Mouse (Mus musculus): ENCODE data around the gene Parva. TPM values are rescaled to one million over a fixed set of nuclear protein-coding genes. Genes with fewer than 3 reads are reported as not detected.
A peak's percentile ranks its signal among the peaks of the same experiment; 100 is the strongest.

Gene Parva
- polyA plus RNA-seq, 1 experiment from 2014 or later: 83.3 TPM

DNA sequence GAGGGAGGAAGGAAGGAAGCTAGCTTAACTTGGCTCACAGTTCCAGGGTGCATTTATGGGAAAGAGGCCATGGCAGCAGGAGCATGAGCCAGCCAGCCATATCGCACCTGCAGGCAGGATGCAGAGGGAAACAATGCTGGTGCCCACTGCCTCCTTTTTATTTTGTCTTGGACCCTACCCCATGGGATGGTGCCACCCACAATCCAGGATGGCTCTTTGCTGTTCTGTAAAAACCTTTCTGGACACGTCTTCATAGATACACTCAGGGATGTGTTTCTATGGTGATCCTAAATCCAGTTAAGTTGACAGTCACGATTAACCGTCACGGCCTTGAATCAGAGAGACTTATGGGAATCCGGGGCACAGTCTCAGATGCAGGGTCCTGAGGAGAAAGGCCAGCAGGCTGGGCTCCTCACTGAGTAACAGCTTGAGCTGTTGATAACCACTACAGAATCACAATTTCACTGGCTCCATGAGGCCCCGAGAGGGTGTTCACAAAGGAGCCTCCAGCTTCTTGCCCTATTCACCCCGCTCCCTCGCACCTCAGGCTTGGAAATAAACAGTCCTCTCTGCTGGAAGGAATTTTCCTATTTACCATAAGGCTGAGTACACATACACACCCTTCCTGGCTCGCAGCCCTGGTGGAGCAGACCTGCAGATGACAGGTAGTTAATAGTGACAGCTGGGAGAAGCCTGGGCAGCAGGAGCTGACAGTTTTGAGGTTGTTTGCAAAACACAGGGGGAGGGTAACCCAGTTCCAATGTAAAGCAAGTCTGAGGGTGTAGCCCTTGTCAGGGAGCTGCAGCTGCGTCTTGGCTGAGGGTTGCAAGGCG, 17.1 kb downstream of the Parva start:
- Histone ChIP-seq H3K4me3 (ENCODE audit: low read depth, low read length) (no peak overlapping the region), H3K4me1 (ENCODE audit: control insufficient read depth, insufficient read depth, low read length) (peaks cover 52% of the 10 kb centered on the region), H3K9me3 (replicated peaks; ENCODE audit: control insufficient read depth, low read length) (no peaks in the 10 kb centered on the region), H3K4me2 (peak overlapping the region; percentile 52), H3K27me3 (ENCODE audit: control insufficient read depth, insufficient read depth, low read length) (no peaks in the 10 kb centered on the region), H3K9ac (ENCODE audit: low read depth, low read length) (no peak overlapping the region), H3K27ac (ENCODE audit: low read depth, low read length) (peak overlapping the region; percentile 29; the same call in 1 of the 2 replicates), H3K36me3 (ENCODE audit: control insufficient read depth, insufficient read depth, low read length) (0 out of 2 replicates have a peak, but pooled peaks cover 2% of the 10 kb centered on the region)
- peak; percentile 42; the same call in 1 of the 2 replicates for ATAC-seq (replicated peaks; ENCODE audit: insufficient number of reproducible peaks, low FRiP score, low TSS enrichment)
- 31% methylated on average over 12 of the region's 12 CpGs for WGBS (ENCODE audit: insufficient replicate concordance)

DNA sequence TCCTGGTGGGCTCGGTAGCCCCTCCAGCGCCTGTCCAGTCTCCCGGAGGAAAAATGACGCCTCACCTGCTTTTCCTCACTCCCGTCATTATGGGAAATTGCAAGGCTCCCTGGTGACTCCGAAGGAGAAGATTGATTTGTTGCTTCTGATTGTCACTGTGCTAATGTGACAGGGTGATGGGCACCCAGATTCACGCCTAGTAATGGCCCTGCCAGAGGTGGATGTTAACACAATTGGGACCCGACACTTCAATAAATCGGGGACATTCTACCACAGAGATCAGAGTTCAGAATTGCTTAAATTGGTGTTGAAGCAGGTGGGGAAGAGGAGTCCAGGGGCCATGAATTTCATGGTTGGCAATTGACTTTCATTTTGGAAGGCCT, 17.7 kb downstream of the Parva start:
- no peak overlapping the region for H3K4me3 ChIP-seq (ENCODE audit: low read depth, low read length)
- no peak for ATAC-seq (replicated peaks; ENCODE audit: insufficient number of reproducible peaks, low FRiP score, low TSS enrichment)
- H3K4me2 ChIP-seq: peak overlapping the region; percentile 52
- H3K9ac ChIP-seq (ENCODE audit: low read depth, low read length): no peak overlapping the region
- H3K4me1 ChIP-seq (ENCODE audit: control insufficient read depth, insufficient read depth, low read length): peaks cover 52% of the 10 kb centered on the region
- H3K36me3 ChIP-seq (ENCODE audit: control insufficient read depth, insufficient read depth, low read length): 0 out of 2 replicates have a peak, but pooled peaks cover 2% of the 10 kb centered on the region
- WGBS (ENCODE audit: insufficient replicate concordance): 35% methylated on average over 9 of the region's 9 CpGs
- H3K27ac ChIP-seq (ENCODE audit: low read depth, low read length): 0 out of 2 replicates have a peak overlapping the region, but pooled peaks have one; percentile 29
- no peaks in the 10 kb centered on the region for H3K27me3 ChIP-seq (ENCODE audit: control insufficient read depth, insufficient read depth, low read length)
- no peaks in the 10 kb centered on the region for H3K9me3 ChIP-seq (replicated peaks; ENCODE audit: control insufficient read depth, low read length)

DNA sequence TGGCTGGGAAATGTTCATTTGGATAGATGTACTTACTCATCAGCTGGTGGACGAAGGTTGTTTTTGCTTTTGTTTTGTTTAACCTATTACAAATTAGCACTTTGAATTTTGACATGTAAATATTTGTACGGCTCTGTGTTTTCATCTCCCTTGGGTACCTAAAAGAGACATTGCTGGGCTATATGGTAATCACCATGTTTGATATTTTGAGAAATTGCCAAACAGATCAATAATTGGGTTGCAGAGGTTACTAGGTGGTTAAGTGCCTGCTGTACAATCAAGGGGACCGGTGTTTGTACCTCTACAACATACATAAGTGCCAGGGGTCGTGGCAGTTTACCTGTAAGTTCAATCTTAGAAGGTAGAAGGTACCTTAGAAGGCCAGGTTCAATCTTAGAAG, 19.2 kb downstream of the Parva start:
- H3K9ac ChIP-seq (ENCODE audit: low read depth, low read length): no peak overlapping the region
- H3K9me3 ChIP-seq (replicated peaks; ENCODE audit: control insufficient read depth, low read length): no peaks in the 10 kb centered on the region
- H3K4me2 ChIP-seq: no peak overlapping the region
- no peak for ATAC-seq (replicated peaks; ENCODE audit: insufficient number of reproducible peaks, low FRiP score, low TSS enrichment)
- H3K36me3 ChIP-seq (ENCODE audit: control insufficient read depth, insufficient read depth, low read length): 0 out of 2 replicates have a peak, but pooled peaks cover 2% of the 10 kb centered on the region
- H3K4me1 ChIP-seq (ENCODE audit: control insufficient read depth, insufficient read depth, low read length): peaks cover 40% of the 10 kb centered on the region
- 86% methylated on average over 4 of the region's 4 CpGs for WGBS (ENCODE audit: insufficient replicate concordance)
- no peak overlapping the region for H3K4me3 ChIP-seq (ENCODE audit: low read depth, low read length)
- no peaks in the 10 kb centered on the region for H3K27me3 ChIP-seq (ENCODE audit: control insufficient read depth, insufficient read depth, low read length)
- H3K27ac ChIP-seq (ENCODE audit: low read depth, low read length): no peak overlapping the region

GRCm38 (mm10) chr7:112449954-112450700, 22.8 kb downstream of the Parva start:
- H3K4me3 ChIP-seq (ENCODE audit: low read depth, low read length): no peak overlapping the region
- ATAC-seq (replicated peaks; ENCODE audit: insufficient number of reproducible peaks, low FRiP score, low TSS enrichment): no peak
- H3K4me1 ChIP-seq (ENCODE audit: control insufficient read depth, insufficient read depth, low read length): peaks cover 19% of the 10 kb centered on the region
- H3K27ac ChIP-seq (ENCODE audit: low read depth, low read length): no peak overlapping the region
- no peak overlapping the region for H3K4me2 ChIP-seq
- H3K9ac ChIP-seq (ENCODE audit: low read depth, low read length): no peak overlapping the region
- WGBS (ENCODE audit: insufficient replicate concordance): 77% methylated on average over 8 of the region's 8 CpGs
- 0 out of 2 replicates have a peak, but pooled peaks cover 2% of the 10 kb centered on the region for H3K36me3 ChIP-seq (ENCODE audit: control insufficient read depth, insufficient read depth, low read length)
- H3K9me3 ChIP-seq (replicated peaks; ENCODE audit: control insufficient read depth, low read length): no peaks in the 10 kb centered on the region
- no peaks in the 10 kb centered on the region for H3K27me3 ChIP-seq (ENCODE audit: control insufficient read depth, insufficient read depth, low read length)

DNA sequence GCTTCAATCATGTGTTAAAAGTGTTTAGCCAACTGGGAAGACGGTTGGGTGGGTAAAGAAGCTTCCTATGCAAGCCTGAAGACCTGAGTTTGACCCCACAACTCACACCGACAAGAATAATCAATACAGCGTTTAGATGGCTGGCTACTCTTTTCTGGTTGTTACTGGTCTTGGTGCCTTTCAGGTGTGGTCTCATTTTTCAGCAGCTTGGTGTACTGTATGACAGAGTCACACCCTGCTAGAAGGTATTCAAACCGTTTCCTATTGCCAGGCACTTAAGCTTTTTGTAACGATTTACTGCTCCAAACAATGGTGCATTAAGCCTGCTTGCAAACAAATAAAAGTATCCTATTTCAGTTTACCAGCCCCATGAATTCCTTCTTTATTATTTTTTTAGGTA, 25.2 kb downstream of the Parva start:
- Histone ChIP-seq H3K9ac (ENCODE audit: low read depth, low read length) (no peak overlapping the region), H3K4me2 (no peak overlapping the region), H3K4me3 (ENCODE audit: low read depth, low read length) (no peak overlapping the region), H3K4me1 (ENCODE audit: control insufficient read depth, insufficient read depth, low read length) (peaks cover 24% of the 10 kb centered on the region), H3K36me3 (ENCODE audit: control insufficient read depth, insufficient read depth, low read length) (no peaks in the 10 kb centered on the region), H3K9me3 (replicated peaks; ENCODE audit: control insufficient read depth, low read length) (no peaks in the 10 kb centered on the region), H3K27ac (ENCODE audit: low read depth, low read length) (no peak overlapping the region), H3K27me3 (ENCODE audit: control insufficient read depth, insufficient read depth, low read length) (no peaks in the 10 kb centered on the region)
- 68% methylated on average over 5 of the region's 5 CpGs for WGBS (ENCODE audit: insufficient replicate concordance)
- no peak for ATAC-seq (replicated peaks; ENCODE audit: insufficient number of reproducible peaks, low FRiP score, low TSS enrichment)

- no peak; the same call in 1 of the 2 replicates for ATAC-seq (replicated peaks; ENCODE audit: insufficient number of reproducible peaks, low FRiP score, low TSS enrichment)
Observed at GRCm38 (mm10) chr7:112453805-112454214, 26.5 kb downstream of the Parva start.

DNA sequence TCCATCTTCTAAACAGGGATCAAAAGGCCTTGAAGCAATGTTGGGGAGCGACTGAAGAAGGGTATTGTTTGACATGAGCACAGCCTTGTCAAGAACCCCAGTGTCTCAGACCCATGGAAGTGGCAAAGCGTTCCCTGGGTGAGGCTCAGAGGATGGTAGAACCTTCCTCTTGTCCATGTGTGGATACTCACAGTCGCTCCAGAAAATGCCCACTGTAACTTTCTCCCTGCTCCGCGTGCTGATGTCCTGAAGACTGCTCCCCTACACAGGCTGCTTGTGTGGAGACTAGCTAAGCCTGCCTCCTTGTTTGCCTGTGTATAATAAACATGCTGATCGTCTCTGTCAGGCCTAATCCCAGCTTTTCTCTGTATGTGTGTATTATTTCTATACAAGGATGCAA, 27.1 kb downstream of the Parva start:
- Histone ChIP-seq H3K4me1 (ENCODE audit: control insufficient read depth, insufficient read depth, low read length) (peaks cover 32% of the 10 kb centered on the region), H3K9me3 (replicated peaks; ENCODE audit: control insufficient read depth, low read length) (no peaks in the 10 kb centered on the region), H3K36me3 (ENCODE audit: control insufficient read depth, insufficient read depth, low read length) (no peaks in the 10 kb centered on the region), H3K4me2 (no peak overlapping the region), H3K27ac (ENCODE audit: low read depth, low read length) (peak overlapping the region; percentile 82), H3K9ac (ENCODE audit: low read depth, low read length) (no peak overlapping the region), H3K27me3 (ENCODE audit: control insufficient read depth, insufficient read depth, low read length) (no peaks in the 10 kb centered on the region), H3K4me3 (ENCODE audit: low read depth, low read length) (no peak overlapping the region)
- no peak for ATAC-seq (replicated peaks; ENCODE audit: insufficient number of reproducible peaks, low FRiP score, low TSS enrichment)
- 57% methylated on average over 6 of the region's 6 CpGs for WGBS (ENCODE audit: insufficient replicate concordance)

More at GRCm38 (mm10) chr7:112453805-112454214, 26.5 kb downstream of the Parva start:
- H3K27me3 ChIP-seq (ENCODE audit: control insufficient read depth, insufficient read depth, low read length): no peaks in the 10 kb centered on the region
- H3K36me3 ChIP-seq (ENCODE audit: control insufficient read depth, insufficient read depth, low read length): no peaks in the 10 kb centered on the region
- H3K9me3 ChIP-seq (replicated peaks; ENCODE audit: control insufficient read depth, low read length): no peaks in the 10 kb centered on the region
- no peak overlapping the region for H3K4me3 ChIP-seq (ENCODE audit: low read depth, low read length)
- WGBS (ENCODE audit: insufficient replicate concordance): 6% methylated on average over 3 of the region's 3 CpGs
- H3K4me1 ChIP-seq (ENCODE audit: control insufficient read depth, insufficient read depth, low read length): peaks cover 31% of the 10 kb centered on the region
- peak overlapping the region; percentile 82 for H3K27ac ChIP-seq (ENCODE audit: low read depth, low read length)
- no peak overlapping the region for H3K4me2 ChIP-seq
- 0 out of 2 replicates have a peak overlapping the region, but pooled peaks have one; percentile 43 for H3K9ac ChIP-seq (ENCODE audit: low read depth, low read length)

GRCm38 (mm10) chr7:112454951-112455350, 27.6 kb downstream of the Parva start:
- no peaks in the 10 kb centered on the region for H3K9me3 ChIP-seq (replicated peaks; ENCODE audit: control insufficient read depth, low read length)
- H3K36me3 ChIP-seq (ENCODE audit: control insufficient read depth, insufficient read depth, low read length): no peaks in the 10 kb centered on the region
- peaks cover 32% of the 10 kb centered on the region for H3K4me1 ChIP-seq (ENCODE audit: control insufficient read depth, insufficient read depth, low read length)
- no peak overlapping the region for H3K27ac ChIP-seq (ENCODE audit: low read depth, low read length)
- H3K27me3 ChIP-seq (ENCODE audit: control insufficient read depth, insufficient read depth, low read length): no peaks in the 10 kb centered on the region
- WGBS (ENCODE audit: insufficient replicate concordance): 73% methylated on average over 2 of the region's 2 CpGs
- no peak overlapping the region for H3K9ac ChIP-seq (ENCODE audit: low read depth, low read length)
- no peak overlapping the region for H3K4me3 ChIP-seq (ENCODE audit: low read depth, low read length)
- no peak overlapping the region for H3K4me2 ChIP-seq
- ATAC-seq (replicated peaks; ENCODE audit: insufficient number of reproducible peaks, low FRiP score, low TSS enrichment): no peak
